ENCODE assay signal across 16 mouse cellular contexts in the genomic region with DNA sequence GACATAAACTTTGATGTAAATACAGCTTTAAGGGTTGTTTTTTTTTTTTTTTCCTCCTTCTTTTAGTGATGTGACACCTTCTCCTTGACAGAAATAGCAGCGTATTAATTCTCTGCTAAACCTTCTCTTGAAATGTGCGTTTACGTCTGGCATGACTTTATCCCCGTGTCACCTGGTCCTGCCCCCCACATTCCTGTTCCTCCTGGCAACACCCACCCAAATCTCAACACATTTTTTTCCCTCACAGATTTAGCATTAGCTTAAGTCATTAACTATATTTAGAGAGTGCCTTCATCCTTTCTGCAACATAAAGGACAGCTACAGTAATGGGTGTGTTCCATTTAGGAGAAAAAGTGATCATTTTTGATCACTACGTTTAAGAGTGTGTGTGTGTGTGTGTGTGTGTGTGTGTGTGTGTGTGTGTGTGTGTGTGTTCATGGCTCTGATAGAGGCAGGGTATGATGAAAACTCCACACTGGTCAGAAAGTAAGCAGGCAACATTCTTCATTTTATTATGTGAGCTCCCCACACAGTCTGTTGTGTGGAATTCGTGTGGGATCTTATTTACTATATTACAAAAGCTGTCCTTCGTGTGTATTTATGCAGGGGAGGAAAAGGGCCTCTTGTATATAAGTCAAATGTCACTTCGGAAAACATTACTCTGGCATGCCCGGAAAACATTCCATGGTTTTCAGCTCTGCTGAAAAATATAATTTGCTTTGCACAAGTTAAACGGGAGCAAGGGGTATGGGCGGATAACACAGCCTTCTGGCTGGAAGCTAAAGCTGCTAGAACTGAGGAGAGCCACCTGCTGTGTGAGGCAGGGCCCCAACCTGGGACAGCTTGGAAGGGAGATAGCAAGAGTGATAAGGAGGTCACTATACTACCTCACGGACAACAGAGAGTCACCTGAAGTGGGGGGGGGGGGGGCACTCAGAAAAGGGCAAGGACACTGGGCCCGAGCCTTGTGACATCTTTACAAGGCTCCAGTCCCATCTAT.
A peak's percentile ranks its signal among the peaks of the same experiment; 100 is the strongest.
DNase-seq lines count a peak whose midpoint lies in the region; ATAC-seq and TF ChIP-seq lines count a peak whose summit lies in the region.
"Had no signal": no experiment of that assay in that cellular context is flagged by ENCODE, and none has a peak within 500 bp of the region (broad histone marks: within the 10 kb centered on the region; RNA-seq: fewer than 3 reads in every experiment).

No protein-coding gene starts in this region.

- peaks cover 50% of the 10 kb centered on the region for H3K4me1 ChIP-seq in heart, embryonic 15.5 days (replicated peaks)
- 0 out of 2 replicates have a peak, but pooled peaks cover 10% of the 10 kb centered on the region for H3K4me1 ChIP-seq in kidney, adult 2 months (ENCODE audit: control insufficient read depth, insufficient read depth, low read length)
- no peaks in the 10 kb centered on the region for H3K4me1 ChIP-seq in midbrain, embryonic 11.5 days (ENCODE audit: control insufficient read depth, insufficient read depth, low read length)
- peaks cover 10% of the 10 kb centered on the region for H3K4me1 ChIP-seq in midbrain, embryonic 13.5 days (replicated peaks)

- no peaks in the 10 kb centered on the region for H3K9me3 ChIP-seq in heart, embryonic 15.5 days (replicated peaks)
- H3K9me3 ChIP-seq in midbrain, embryonic 11.5 days (ENCODE audit: control insufficient read depth, low read length) = no peaks in the 10 kb centered on the region
- no peaks in the 10 kb centered on the region for H3K9me3 ChIP-seq in midbrain, embryonic 13.5 days
- H3K9me3 ChIP-seq: forebrain, embryonic 10.5 days; G1E; limb, embryonic 15.5 days; stomach, embryonic 15.5 days had no signal

- peak; percentile 34; the same call in 1 of the 2 replicates for ATAC-seq in heart, embryonic 15.5 days (replicated peaks; ENCODE audit: insufficient number of reproducible peaks, insufficient read depth, low FRiP score, low read depth)
- no peak for ATAC-seq in midbrain, embryonic 11.5 days (ENCODE audit: low FRiP score)
- ATAC-seq in midbrain, embryonic 13.5 days = no peak
- ATAC-seq: hindbrain, embryonic 16.5 days; liver, postnatal 0 days had no signal

- H3K36me3 ChIP-seq in heart, embryonic 15.5 days = no peaks in the 10 kb centered on the region
- no peaks in the 10 kb centered on the region for H3K36me3 ChIP-seq in kidney, adult 2 months (ENCODE audit: control insufficient read depth, insufficient read depth, low read length)
- no peaks in the 10 kb centered on the region for H3K36me3 ChIP-seq in midbrain, embryonic 11.5 days (ENCODE audit: control insufficient read depth, insufficient read depth, low read length)
- no peaks in the 10 kb centered on the region for H3K36me3 ChIP-seq in midbrain, embryonic 13.5 days
- H3K36me3 ChIP-seq: forebrain, embryonic 10.5 days; G1E; limb, embryonic 15.5 days; stomach, embryonic 15.5 days had no signal

- DNase-seq in heart, postnatal 25 days (ENCODE audit: low spot score) = no peak
- DNase-seq in kidney, postnatal 10 days = peak; percentile 62
- no peak for DNase-seq in kidney, adult 2 months
- peak; percentile 62 for DNase-seq in midbrain, embryonic 11.5 days (ENCODE audit: low spot score, missing footprints)
- DNase-seq in telencephalon, adult 2 months (ENCODE audit: low read depth, low spot score) = peak; percentile 71
- DNase-seq: adrenal gland, adult 8-10 months; cerebellum, adult 18-20 months; liver, postnatal 0 days; thymus, postnatal 14 days had no signal

- H3K9ac ChIP-seq in heart, embryonic 15.5 days = no peak overlapping the region
- H3K9ac ChIP-seq in midbrain, embryonic 11.5 days (ENCODE audit: low read length) = no peak overlapping the region
- no peak overlapping the region for H3K9ac ChIP-seq in midbrain, embryonic 13.5 days (replicated peaks)
- H3K9ac ChIP-seq: limb, embryonic 15.5 days; liver, postnatal 0 days; stomach, embryonic 15.5 days had no signal

- peak overlapping the region; percentile 16; the same call in 1 of the 2 replicates for H3K4me2 ChIP-seq in heart, embryonic 15.5 days
- H3K4me2 ChIP-seq in midbrain, embryonic 11.5 days = no peak overlapping the region
- no peak overlapping the region for H3K4me2 ChIP-seq in midbrain, embryonic 13.5 days (replicated peaks)
- H3K4me2 ChIP-seq: limb, embryonic 15.5 days; stomach, embryonic 15.5 days had no signal

- peak overlapping the region; percentile 66 for H3K27ac ChIP-seq in heart, embryonic 15.5 days
- no peak overlapping the region for H3K27ac ChIP-seq in kidney, adult 2 months (ENCODE audit: insufficient read depth, low read depth, low read length)
- H3K27ac ChIP-seq in midbrain, embryonic 11.5 days (ENCODE audit: low read depth, low read length) = no peak overlapping the region
- H3K27ac ChIP-seq in midbrain, embryonic 13.5 days = no peak overlapping the region
- H3K27ac ChIP-seq: forebrain, embryonic 10.5 days; limb, embryonic 15.5 days; stomach, embryonic 15.5 days had no signal

- intact Hi-C loops in heart, postnatal 25 days (cut with DNase I) = loop anchor here (5.0 kb wide), 1 partner anchor 42 kb away; no protein-coding TSS in a partner anchor

- no peak overlapping the region for H3K4me3 ChIP-seq in heart, embryonic 15.5 days
- H3K4me3 ChIP-seq in kidney, adult 2 months (ENCODE audit: insufficient read depth, low read depth, low read length) = no peak overlapping the region
- no peak overlapping the region for H3K4me3 ChIP-seq in midbrain, embryonic 11.5 days (ENCODE audit: low read depth, low read length)
- no peak overlapping the region for H3K4me3 ChIP-seq in midbrain, embryonic 13.5 days (replicated peaks)
- H3K4me3 ChIP-seq: forebrain, embryonic 10.5 days; limb, embryonic 15.5 days; stomach, embryonic 15.5 days had no signal

- no peak for TF ChIP-seq POLR2A in kidney, adult 2 months (IDR thresholded peaks at IDR 0.05; ENCODE audit: low read depth, low read length)

- no peak for TF ChIP-seq CTCF in kidney, adult 2 months (conservative IDR thresholded peaks at IDR 0.05; ENCODE audit: insufficient read depth, insufficient read length, low read depth, low read length)

- WGBS in heart, embryonic 15.5 days = 36% methylated on average over 13 of the region's 13 CpGs
- 51% methylated on average over 13 of the region's 13 CpGs for WGBS in kidney, adult 2 months
- WGBS in midbrain, embryonic 11.5 days = 77% methylated on average over 13 of the region's 13 CpGs
- 70% methylated on average over 13 of the region's 13 CpGs for WGBS in midbrain, embryonic 13.5 days

- no peaks in the 10 kb centered on the region for H3K27me3 ChIP-seq in heart, embryonic 15.5 days
- H3K27me3 ChIP-seq in kidney, adult 2 months (replicated peaks; ENCODE audit: control insufficient read depth, insufficient read depth, low read length) = no peaks in the 10 kb centered on the region
- no peaks in the 10 kb centered on the region for H3K27me3 ChIP-seq in midbrain, embryonic 11.5 days (ENCODE audit: control insufficient read depth, insufficient read depth, low read length)
- no peaks in the 10 kb centered on the region for H3K27me3 ChIP-seq in midbrain, embryonic 13.5 days
- H3K27me3 ChIP-seq: limb, embryonic 15.5 days; stomach, embryonic 15.5 days had no signal

Comparison
In these comparisons a context has a peak if more than half of its experiments do, and no peak if none do; other contexts are left out.
1. DNase-seq: peak in kidney, postnatal 10 days (single experiment), midbrain, embryonic 11.5 days (single experiment) and telencephalon, adult 2 months (single experiment); none in heart, postnatal 25 days (single experiment) and kidney, adult 2 months (single experiment).